Mouse (Mus musculus) neural tube, embryonic 13.5 days (tissue): Measurements from ENCODE around the gene Hoxa11. TPM values are rescaled to one million over a fixed set of nuclear protein-coding genes. Genes with fewer than 3 reads are reported as not detected.

Experiments used
- ATAC-seq: fragments of 200-750 bp; cut with Nextera tagmentation; 2 replicates; pipeline ENCODE4 v1.8.0; 2017; ENCODE audit warnings: low read depth, mild to moderate bottlenecking, moderate TSS enrichment, moderate library complexity
- H3K27ac ChIP-seq: fragments of 300-500 bp; sonication (generic); replicated peaks from 2 replicates; pipeline ENCODE4 v1.5.1; 2015; ENCODE audit warnings: moderate library complexity, mild to moderate bottlenecking, inconsistent platforms
- H3K27me3 ChIP-seq: fragments of 300-500 bp; sonication (generic); 2 replicates; pipeline ENCODE4 v1.6.1; 2015; ENCODE audit warnings: mild to moderate bottlenecking, inconsistent platforms
- H3K36me3 ChIP-seq: fragments of 300-500 bp; sonication (generic); 2 replicates; pipeline ENCODE4 v1.6.1; 2015; ENCODE audit warnings: mild to moderate bottlenecking, inconsistent platforms
- H3K4me1 ChIP-seq: fragments of 300-500 bp; sonication (generic); replicated peaks from 2 replicates; pipeline ENCODE4 v1.6.1; 2015; ENCODE audit warnings: inconsistent platforms
- H3K4me2 ChIP-seq: fragments of 300-500 bp; sonication (generic); 2 replicates; pipeline ENCODE4 v1.6.1; 2015; ENCODE audit warnings: inconsistent platforms, mild to moderate bottlenecking, moderate library complexity
- H3K4me3 ChIP-seq: fragments of 300-500 bp; sonication (generic); 2 replicates; pipeline ENCODE4 v1.5.1; 2015; ENCODE audit warnings: mild to moderate bottlenecking, inconsistent platforms
- H3K9ac ChIP-seq: fragments of 300-500 bp; sonication (generic); 2 replicates; pipeline ENCODE4 v1.6.1; 2015; ENCODE audit warnings: moderate library complexity, mild to moderate bottlenecking, inconsistent platforms
- H3K9me3 ChIP-seq: fragments of 300-500 bp; sonication (generic); 2 replicates; pipeline ENCODE4 v1.6.1; 2016; ENCODE audit warnings: inconsistent platforms
- WGBS: fragments of 180-500 bp; shearing (Covaris S2); methylation state at CpG from one replicate; pipeline ENCODE4 v1.1.7; 2015; 5-methylcytosine and 5-hydroxymethylcytosine counted together
- polyA plus RNA-seq: library from polyadenylated mRNA; unstranded; fragments of >200 nt; fragmentation: Nextera tagmentation; extraction: Ambion mirVana; gene quantifications from 2 replicates; pipeline ENCODE4 v1.2.1, GENCODE M21; 2015

Hoxa11 gene
- polyA plus RNA-seq, 1 experiment from 2014 or later, result 4.7 TPM

DNA sequence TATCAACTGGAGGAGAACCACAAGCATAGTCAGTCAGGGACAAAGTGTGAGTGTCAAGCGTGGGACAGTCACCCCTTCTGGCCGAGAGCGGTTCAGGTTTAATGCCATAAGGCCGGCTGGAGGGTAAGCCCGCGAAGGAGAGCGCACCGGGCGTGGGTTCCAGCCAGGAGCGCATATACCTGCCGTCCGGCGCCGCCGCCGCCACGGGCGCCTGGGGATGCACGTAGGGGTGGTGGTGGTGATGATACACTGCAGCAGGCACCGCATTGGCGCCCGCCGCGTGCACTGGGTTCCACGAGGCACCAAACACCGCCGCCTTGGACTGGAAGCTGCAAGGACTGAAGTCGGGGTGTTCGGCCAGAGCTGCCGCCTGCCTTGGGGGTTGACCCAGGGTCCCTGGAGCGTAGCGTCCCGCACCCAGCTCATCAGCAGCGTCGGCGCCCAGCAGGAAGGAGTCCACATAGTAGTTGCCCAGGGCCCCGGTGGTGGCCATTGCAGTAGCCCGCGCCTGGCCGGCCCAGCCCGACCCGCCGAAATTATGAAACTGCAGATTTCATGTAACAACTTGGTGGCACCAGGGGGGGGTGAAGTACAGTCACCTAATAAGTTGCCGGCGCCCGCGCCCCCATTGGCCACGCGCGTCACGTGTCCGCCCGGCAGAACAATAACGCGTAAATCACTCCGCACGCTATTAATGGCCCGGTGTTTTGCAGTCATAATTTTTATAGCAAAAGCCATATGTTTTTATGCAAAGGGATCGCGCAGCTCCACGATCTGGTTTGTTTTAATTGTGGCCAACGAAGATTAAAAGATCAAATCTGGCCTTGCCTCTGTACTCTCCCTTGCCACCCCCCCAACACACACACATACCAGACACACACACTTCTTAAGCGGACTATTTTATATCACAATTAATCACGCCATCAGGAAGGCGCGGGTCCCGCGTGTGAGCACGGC lies 19.7 kb downstream of the Hoxa11 start:
- H3K9me3 ChIP-seq, result no peaks in the 10 kb centered on the region
- no peaks in the 10 kb centered on the region for H3K27me3 ChIP-seq
- H3K4me3 ChIP-seq, result peak overlapping the region; percentile 96
- H3K9ac ChIP-seq, result peak overlapping the region; percentile 100
- peak overlapping the region; percentile 100 for H3K27ac ChIP-seq
- under 1% methylated on average over 69 of the region's 69 CpGs for WGBS
- peak overlapping the region; percentile 97 for H3K4me2 ChIP-seq
- peaks cover 35% of the 10 kb centered on the region for H3K4me1 ChIP-seq
- H3K36me3 ChIP-seq, result no peaks in the 10 kb centered on the region
- peak; percentile 57 for ATAC-seq

DNA sequence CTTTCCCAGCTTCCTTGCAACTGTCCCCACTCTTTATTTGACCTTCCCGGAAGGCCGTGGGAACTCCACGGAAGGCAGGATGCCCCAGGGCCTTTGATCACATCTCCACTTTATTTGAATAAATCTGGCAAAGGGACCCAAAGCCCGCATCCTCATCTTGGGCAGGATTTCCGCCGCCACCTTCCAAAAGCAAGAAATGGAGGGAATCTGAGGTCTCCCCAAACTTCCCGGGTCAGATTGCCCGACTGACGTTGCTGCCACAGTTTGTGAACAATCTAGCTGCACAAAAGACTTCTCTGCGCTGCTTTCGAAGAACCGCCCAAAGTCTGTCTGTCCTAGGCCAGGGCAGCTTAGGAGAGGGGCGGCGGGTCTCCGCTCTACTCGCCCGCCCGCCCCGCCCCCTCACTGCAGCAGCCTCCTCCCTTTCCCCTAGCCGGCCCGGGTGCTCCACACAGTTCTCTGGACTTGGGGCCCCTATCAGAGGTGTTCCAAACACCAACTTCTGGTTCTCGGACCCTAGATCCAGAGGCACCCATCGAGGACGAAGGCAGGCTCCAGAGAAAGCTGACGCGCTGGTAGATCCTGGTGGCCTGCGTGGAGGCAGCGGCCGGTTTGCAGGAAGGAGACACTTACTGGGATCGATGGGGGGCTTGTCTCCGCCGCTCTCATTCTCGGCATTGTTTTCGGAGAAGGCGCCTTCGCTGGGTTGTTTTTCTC lies 20.6 kb downstream of the Hoxa11 start:
- ATAC-seq, result no peak
- Histone ChIP-seq H3K9ac (peak overlapping the region; percentile 100), H3K4me1 (peaks cover 42% of the 10 kb centered on the region), H3K36me3 (no peaks in the 10 kb centered on the region), H3K4me3 (peak overlapping the region; percentile 96), H3K27me3 (no peaks in the 10 kb centered on the region), H3K4me2 (peak overlapping the region; percentile 97), H3K27ac (peak overlapping the region; percentile 100), H3K9me3 (no peaks in the 10 kb centered on the region)
- WGBS, result under 1% methylated on average over 36 of the region's 36 CpGs

DNA sequence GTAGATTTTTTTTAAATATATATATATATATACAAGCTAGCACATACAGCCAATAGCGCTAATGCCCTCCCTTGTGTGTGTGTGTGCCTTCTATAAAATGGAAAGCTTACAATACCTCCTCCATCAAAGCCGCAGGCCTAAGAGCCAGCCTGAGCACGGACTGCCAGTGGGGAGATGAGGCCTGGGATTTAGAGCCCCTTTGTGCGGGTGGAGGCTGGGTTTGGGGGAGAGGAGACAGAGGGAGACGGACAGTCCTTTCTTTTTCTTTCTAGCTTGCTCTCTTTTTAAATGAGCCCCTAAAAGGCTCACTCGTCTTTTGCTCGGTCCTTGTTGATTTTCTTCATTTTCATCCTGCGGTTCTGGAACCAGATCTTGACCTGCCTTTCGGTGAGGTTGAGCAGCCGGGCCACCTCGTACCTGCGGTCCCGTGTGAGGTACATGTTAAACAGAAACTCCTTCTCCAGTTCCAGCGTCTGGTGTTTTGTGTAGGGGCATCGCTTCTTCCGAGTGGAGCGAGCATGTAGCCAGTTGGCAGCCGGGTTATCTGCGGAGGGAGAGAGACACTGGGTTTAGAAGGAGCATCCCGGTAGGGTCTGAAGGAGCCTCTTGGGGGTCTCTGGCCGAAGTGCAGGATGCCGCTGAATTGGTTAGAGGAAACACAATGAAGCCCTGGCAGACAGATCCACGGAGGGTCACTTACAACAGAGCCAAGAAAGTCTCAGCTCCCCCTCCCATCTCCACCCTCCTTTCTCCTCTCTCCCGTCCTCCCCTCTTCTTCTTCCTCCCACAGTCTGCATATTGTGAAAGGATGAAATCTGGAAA lies 21.5 kb downstream of the Hoxa11 start:
- peak overlapping the region; percentile 100 for H3K9ac ChIP-seq
- H3K4me1 ChIP-seq, result peaks cover 51% of the 10 kb centered on the region
- peak overlapping the region; percentile 96 for H3K4me3 ChIP-seq

DNA sequence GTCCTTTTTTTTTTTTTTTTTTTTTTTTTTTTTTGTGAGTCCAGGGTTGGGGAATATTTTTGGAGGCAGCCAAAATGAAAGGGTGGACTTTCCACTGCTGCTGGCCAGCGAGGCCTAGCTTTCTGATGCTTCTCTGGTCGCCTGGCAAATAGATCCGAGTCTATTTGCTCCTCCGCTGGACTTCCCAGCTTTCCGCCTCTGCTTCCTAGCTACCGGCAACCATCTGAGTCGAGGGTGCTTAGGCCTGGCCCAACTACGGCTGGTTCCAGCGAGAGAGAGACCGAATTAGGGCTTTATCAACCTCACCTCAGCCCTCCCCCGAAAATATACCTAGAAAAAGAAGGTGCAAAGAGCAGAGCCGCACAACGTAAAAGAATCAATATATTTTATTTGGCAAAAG lies 22.9 kb downstream of the Hoxa11 start:
- Histone ChIP-seq H3K27me3 (no peaks in the 10 kb centered on the region), H3K4me3 (peak overlapping the region; percentile 96), H3K9me3 (no peaks in the 10 kb centered on the region), H3K4me2 (peak overlapping the region; percentile 97), H3K4me1 (peaks cover 57% of the 10 kb centered on the region), H3K27ac (peak overlapping the region; percentile 100), H3K36me3 (no peaks in the 10 kb centered on the region), H3K9ac (peak overlapping the region; percentile 100)
- WGBS, result 7% methylated on average over 13 of the region's 13 CpGs
- no peak for ATAC-seq

More for the DNA sequence above, 21.5 kb downstream of the Hoxa11 start:
- 1% methylated on average over 24 of the region's 24 CpGs for WGBS
- H3K27me3 ChIP-seq, result no peaks in the 10 kb centered on the region
- H3K9me3 ChIP-seq, result no peaks in the 10 kb centered on the region
- peak overlapping the region; percentile 97 for H3K4me2 ChIP-seq
- H3K36me3 ChIP-seq, result no peaks in the 10 kb centered on the region
- no peak for ATAC-seq
- peak overlapping the region; percentile 100 for H3K27ac ChIP-seq

DNA sequence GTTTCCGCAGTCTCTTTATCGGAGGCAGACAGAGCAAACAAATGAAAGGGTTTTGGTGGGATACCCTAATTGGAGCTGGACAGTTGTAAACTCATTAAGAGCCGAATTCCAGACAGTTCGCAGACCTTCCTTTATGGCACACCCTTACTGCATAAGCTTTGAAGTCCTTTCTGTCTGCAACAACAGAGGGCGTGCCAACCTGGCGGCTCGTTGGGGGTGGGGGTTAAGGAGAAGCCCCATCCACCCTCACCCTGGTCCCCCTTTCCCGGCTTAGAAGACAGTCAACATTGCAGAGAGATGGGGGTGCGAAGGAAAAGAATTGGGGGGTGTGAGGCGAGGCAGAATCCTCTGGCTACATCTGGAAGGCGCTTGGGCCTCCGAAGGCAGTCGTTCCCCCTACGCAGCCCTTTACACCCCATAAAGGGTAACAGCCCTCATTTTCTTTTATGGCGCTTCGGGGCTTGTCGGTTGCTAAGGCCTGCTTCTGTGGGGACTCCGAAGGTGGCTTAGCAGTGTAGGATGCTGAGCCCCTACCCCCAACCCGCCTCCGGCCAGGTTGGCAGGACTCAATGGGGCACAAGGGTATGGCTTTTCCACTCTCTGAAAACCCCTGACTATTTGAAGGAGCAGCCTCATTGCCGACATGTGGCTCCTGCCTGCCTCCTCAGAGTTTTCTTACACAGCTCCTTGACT lies 23.5 kb downstream of the Hoxa11 start:
- H3K36me3 ChIP-seq, result no peaks in the 10 kb centered on the region
- 1% methylated on average over 21 of the region's 21 CpGs for WGBS
- H3K27me3 ChIP-seq, result no peaks in the 10 kb centered on the region
- peaks cover 54% of the 10 kb centered on the region for H3K4me1 ChIP-seq
- peak overlapping the region; percentile 97 for H3K4me2 ChIP-seq
- peak overlapping the region; percentile 100 for H3K9ac ChIP-seq
- peak overlapping the region; percentile 100 for H3K27ac ChIP-seq
- no peaks in the 10 kb centered on the region for H3K9me3 ChIP-seq
- H3K4me3 ChIP-seq, result peak overlapping the region; percentile 96
- ATAC-seq, result peak; percentile 6

DNA sequence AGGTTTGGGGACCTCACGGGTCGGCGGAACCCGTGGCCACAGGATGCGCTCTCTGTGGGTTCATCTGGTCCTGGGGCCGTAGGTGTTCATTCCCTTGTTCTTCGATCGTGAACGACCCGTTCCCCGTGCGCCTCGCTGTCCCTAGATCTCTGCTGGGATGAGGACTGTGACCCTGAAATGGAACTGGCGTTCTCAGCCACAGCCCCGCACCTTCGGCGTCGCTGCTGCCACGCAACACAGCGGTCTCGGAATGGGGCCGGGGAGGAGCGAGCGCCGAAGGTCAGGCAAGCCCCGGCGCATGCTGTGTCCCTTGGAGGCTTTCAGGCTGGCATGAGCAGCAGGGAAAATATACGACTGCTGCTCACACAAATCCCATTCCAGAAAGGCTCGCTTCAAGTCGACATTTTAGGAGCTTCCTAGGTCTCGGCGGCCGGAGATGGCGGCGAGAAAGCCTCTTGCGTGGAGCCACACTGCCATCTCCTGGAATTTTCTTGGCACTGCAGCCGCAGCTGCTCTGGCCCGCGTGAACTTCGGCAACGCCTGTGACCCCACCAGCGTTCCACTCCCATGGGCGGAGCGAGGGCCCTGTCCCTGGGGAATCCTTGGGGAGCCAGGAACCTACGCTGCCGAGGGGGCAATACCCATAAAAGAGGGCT lies 24.1 kb downstream of the Hoxa11 start, which contains the start of gene Hoxa7:
TSS of gene Hoxa7 (minus strand) at position 518 of the 656 bp plus-strand sequence.
- Histone ChIP-seq H3K4me1 (peaks cover 47% of the 10 kb centered on the region), H3K4me2 (peak within 1 kb of the TSS; percentile 97), H3K9ac (peak within 1 kb of the TSS; percentile 100), H3K4me3 (peak within 1 kb of the TSS; percentile 96), H3K36me3 (no peaks in the 10 kb centered on the region), H3K27me3 (no peaks in the 10 kb centered on the region), H3K9me3 (no peaks in the 10 kb centered on the region), H3K27ac (peak within 1 kb of the TSS; percentile 100)
- peak; percentile 64 for ATAC-seq
- under 1% methylated on average over 46 of the region's 46 CpGs for WGBS

DNA sequence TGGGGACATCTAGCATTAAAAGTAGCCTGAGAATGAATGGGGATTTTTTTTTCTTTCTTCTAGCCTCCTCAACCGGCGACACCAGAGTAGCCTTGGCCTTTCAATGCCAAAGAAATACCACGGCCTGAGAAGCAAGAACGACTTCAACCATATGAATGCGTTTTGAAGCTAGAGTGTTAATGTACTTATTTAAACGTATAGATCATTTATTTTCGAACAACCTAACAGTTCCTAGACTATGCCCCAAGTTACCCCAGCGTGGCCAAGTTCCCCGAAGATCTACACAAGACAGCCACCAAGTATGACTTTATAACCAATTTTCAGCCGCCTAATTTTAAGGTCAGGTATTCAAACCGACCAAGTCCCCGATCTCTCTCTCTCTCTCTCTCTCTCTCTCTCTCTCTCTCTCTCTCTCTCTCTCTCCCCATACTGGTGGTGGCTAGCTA lies 24.7 kb downstream of the Hoxa11 start:
- Histone ChIP-seq H3K9ac (peak overlapping the region; percentile 100), H3K9me3 (no peaks in the 10 kb centered on the region), H3K36me3 (no peaks in the 10 kb centered on the region), H3K4me1 (peaks cover 51% of the 10 kb centered on the region), H3K4me3 (peak overlapping the region; percentile 96), H3K4me2 (peak overlapping the region; percentile 97), H3K27ac (peak overlapping the region; percentile 100), H3K27me3 (no peaks in the 10 kb centered on the region)
- 4% methylated on average over 12 of the region's 12 CpGs for WGBS
- no peak for ATAC-seq

DNA sequence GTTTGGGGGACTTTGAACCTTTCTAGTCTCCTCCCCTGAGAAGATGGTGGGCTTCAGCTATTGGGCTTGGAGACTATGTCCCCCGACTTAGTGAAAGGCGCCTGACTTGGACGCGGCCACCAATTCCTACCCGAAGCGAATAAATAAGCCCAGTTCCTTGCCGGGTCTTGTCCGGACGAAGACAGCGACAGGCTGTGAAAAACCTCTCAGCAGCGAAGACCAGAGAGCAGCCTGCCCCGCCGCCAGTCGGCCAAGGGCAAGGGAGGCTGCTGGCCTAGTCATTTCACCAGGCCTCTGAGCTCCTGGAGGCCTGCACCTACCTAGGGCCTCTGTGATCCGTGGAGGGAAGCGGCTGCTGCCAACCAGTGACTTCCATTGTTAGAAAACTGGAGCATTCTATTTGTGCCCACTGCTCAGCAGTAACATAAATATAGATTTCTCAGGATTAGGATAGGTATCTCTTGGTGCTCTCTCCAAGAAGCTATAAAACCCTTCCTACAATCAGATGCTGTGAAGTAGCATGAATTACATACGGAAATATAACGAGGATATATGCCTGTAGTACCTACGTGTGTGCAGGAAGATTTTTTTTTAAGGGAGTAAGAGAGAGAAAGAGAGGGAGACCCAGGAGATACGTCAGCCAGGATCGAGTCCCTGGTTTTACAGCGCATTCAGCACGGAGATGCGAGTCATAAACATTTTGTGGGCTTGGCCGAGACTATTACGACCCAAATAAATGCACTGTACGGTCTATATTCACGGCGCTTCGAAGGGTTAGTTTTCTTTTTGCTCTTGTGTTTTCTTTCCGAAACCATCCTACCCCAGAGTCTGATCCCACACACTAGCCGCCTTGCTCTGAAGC lies 25.4 kb downstream of the Hoxa11 start:
- Histone ChIP-seq H3K4me3 (peak overlapping the region; percentile 96), H3K9me3 (no peaks in the 10 kb centered on the region), H3K4me1 (peaks cover 57% of the 10 kb centered on the region), H3K27ac (peak overlapping the region; percentile 100), H3K27me3 (no peaks in the 10 kb centered on the region), H3K9ac (peak overlapping the region; percentile 100), H3K4me2 (peak overlapping the region; percentile 97), H3K36me3 (no peaks in the 10 kb centered on the region)
- 4% methylated on average over 32 of the region's 32 CpGs for WGBS
- ATAC-seq, result no peak

DNA sequence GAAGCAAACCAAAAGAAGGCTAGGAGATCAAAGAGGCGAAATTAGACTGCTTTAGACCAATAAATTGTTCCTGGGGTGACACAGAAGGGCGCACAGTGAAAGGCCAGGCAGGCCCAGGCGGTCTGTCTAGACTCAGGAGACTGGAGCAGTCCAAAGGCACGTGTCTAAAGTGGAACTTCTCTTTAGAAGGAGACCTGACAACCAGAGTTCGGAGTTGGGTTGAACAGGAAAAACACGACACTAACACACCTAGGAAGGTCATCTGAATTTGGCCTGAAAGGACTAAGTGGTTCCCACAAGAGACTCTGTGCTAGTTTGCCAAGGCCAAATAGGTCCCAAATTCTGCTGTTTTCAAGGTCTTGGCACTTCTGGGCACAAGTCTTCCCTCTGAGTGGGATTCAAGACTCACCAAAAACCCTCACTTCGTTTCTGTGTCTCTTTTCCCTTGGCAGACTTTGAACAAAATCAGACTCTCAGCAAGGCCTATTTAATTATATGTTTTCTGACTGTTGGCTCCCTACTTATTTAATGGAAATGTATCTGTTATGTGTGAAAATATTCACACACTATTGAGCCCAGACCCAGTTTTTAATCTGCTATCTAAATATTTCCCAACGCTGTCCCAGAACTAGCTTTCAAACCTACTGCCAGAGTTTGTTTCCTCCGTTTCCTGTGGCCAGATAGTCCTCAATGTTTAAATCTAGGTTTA lies 26.2 kb downstream of the Hoxa11 start:
- WGBS, result 20% methylated on average over 9 of the region's 9 CpGs
- peak overlapping the region; percentile 100 for H3K27ac ChIP-seq
- peak overlapping the region; percentile 97 for H3K4me2 ChIP-seq
- peak overlapping the region; percentile 96 for H3K4me3 ChIP-seq
- no peaks in the 10 kb centered on the region for H3K36me3 ChIP-seq
- no peak for ATAC-seq
- no peaks in the 10 kb centered on the region for H3K27me3 ChIP-seq
- H3K4me1 ChIP-seq, result peaks cover 66% of the 10 kb centered on the region
- peak overlapping the region; percentile 100 for H3K9ac ChIP-seq
- H3K9me3 ChIP-seq, result no peaks in the 10 kb centered on the region
